Mouse (Mus musculus): Measurements from ENCODE around the gene Gm906. TPM values are rescaled to one million over a fixed set of nuclear protein-coding genes. Genes with fewer than 3 reads are reported as not detected.
"Not testable (repeated sequence)": the region's sequence is repeated elsewhere in the genome, so short reads cannot be mapped to it uniquely, and the experiment has no call there.

Gene Gm906
- total RNA-seq (2021), result not detected
- long read RNA-seq, experiment 1, result 0 reads
- long read RNA-seq, experiment 2, result 0 reads

DNA sequence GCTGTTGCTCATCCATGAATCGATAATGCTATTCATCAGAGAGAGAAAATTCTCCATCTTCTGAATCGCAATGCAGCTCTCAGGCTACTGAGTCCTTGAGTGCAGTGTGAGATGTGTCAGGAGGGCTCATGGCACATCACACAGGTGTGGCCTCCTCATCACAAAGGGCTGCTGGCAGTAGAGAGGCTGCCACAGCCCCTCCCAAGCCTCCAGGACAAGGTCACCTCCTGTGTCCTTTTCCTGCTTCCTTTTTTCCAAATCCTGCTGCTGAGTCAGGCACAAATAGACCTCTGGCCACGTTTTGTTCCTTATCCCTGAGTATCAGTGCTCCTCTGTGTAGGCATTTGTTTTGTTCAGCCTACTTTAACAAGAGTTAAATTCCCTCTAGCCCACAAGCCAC is at the start of gene Gm906:
Gene Gm906, minus strand, starts transcription at position 101 of the 400 bp plus-strand sequence.
- not testable (repeated sequence) for DNase-seq

DNA sequence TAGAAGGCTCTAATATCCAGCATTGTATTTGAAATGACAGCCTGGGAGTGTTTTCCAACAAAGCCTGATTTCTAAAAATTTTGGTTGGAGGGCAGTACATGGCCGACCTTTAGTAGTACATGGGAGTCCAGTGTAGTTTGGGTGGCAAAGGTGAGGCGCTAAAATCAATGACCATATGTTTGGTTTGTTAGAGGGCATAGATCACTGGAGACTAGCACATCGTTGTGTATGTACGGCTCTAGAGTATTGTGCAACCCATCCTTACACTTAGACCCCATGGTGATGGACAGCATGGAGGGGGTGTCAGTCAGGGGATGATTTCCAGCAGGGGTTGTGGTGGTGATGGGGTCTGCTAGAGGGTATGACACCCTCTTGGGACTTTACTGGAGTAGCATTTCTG is 33.2 kb upstream of the Gm906 start:
- not testable (repeated sequence) for DNase-seq

DNA sequence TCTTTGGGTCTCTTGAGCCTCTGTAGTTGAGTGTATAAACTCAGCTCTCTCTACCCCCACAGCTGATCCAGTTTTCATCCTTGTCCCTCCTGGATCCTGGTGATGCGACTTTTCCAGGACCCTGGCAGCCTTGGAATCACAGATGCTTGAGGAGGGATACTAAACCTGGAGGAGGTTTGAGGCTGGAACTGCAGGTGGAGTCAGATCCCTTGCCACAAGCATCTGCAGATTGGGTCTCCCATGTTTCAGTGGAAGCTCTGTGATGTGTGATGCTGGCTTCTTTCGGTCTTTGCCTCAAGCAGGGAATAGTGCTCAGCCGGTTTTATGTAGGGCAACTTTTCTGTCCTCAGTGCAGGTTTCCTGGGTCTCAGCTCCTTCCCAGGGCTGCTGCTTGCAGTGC is 13.6 kb downstream of the Gm906 start:
- DNase-seq, result no peak

DNA sequence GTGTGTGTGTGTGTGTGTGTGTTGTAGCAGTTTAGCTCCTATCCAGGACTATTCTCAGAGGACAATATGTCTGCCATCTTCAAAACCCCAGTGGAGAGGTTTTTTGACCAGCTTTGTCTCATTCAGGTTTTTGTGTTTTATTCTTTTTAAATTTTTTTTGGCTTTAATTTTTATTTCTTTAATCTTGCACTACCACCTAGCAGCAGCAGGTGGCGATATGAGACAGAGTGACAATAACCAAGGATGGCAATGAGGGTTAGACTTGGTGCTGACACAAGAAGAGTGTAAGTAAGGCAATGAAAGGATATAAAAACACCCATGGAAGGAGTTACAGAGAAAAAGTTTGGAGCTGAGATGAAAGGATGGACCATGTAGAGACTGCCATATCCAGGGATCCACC is 38.3 kb downstream of the Gm906 start:
- DNase-seq, result peak; percentile 39

DNA sequence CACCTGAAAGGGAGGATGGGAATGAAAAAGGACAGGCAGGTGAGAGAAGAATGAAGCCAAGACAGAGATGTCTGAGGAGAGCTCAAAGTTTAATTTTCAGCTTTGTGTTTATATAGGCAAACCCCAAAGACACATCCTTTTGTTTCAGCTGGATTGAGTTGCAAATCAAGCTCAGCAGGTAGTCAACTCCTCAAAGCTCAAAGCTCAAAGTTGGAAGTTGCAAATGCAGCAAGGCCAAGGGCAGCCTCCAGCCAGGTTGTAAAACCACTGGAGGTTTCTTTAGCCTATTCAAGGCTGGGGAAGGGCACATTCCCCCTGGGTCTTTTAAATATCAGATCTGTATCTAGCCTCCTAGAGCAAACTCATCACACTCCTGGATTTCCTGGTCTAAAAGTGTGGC is 39.9 kb downstream of the Gm906 start:
- DNase-seq, result not testable (repeated sequence)

DNA sequence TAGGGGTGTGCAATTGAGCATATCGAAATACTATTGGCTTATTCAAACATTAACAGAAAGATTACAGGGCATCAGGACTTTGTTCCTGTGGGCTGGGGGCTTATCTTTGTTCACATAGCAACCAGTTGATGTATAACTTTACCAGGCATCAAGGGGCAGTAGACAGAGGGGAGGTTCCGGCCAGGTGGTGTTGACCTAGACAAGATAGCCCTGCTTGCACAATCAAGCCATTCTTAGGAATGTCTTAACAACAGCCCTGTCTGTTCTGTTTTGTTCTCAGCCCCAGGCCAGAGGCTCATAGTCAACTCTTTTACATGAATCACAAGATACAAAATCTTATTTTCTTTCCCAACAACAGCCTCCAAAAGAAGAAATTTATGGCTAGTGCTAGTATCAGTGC is 40.5 kb downstream of the Gm906 start:
- DNase-seq, result not testable (repeated sequence)

DNA sequence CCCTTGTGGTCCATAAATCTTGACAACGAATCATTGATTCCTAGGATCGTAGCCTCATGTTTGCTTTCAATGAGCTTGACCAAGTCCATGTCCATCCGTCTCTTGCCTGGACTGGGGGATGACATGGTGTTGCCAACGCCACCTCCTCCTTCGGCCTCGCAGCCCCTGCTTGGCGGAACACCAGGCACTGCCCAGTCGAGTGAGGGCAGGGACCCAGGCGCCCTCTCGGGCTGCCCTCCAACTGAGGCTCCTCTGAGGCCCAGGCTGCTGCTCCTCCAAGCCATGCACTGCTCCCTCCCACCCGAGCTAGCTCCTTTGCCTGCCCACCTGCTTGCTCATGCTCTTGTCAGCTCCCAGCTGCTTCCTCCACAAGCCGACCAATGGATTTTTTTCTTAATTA is 42.1 kb downstream of the Gm906 start:
- DNase-seq, result no peak

DNA sequence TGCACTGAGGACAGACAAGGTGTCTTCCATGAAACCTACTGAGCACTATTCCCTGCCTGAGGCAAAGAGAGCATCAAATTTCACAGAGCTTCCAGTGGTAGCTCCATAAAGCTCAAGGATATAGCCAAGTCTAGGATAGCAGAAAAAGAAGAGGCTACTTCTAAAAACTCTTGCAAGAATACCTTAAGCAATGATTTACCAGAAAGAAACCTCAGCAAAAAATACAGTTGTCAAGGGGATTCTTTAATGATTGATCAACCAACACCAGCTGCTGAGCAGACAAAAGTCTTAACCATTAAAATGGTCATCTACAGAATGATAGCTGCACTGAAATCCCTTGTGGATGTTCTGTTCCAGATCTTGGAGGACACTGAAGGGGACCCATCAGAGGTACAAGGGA is 53.3 kb downstream of the Gm906 start:
- not testable (repeated sequence) for DNase-seq

Small RNAs within 50 kb of the gene (microRNA-seq; reads per million reads assigned to microRNA genes)
- gene Gm24017, result not detected

Other genes with a start within 250 kb of the Gm906 start
- gene Fbxw17, start 167.6 kb upstream of the Gm906 start, total RNA-seq (2021), result 10 to 100 TPM; 12.3 to 14.9 TPM
- gene Gm47429, start 193.6 kb upstream of the Gm906 start, total RNA-seq (2021), result not detected
- not detected for gene Nutm2, start 217.0 kb upstream of the Gm906 start, total RNA-seq (2021)